Mouse (Mus musculus) midbrain, postnatal 0 days (tissue): Measurements from ENCODE around the gene Mogat2. TPM values are rescaled to one million over a fixed set of nuclear protein-coding genes. Genes with fewer than 3 reads are reported as not detected.

ENCODE experiments used
- ATAC-seq: fragments of 200-750 bp; cut with Nextera tagmentation; 2 replicates; pipeline ENCODE4 v1.8.0; 2017; ENCODE audit warnings: moderate number of reproducible peaks, mild to moderate bottlenecking, moderate TSS enrichment, moderate library complexity; ENCODE audit not compliant: low FRiP score
- DNase-seq: peaks from one replicate; pipeline ENCODE4 v3.0.0-alpha.2; 2015; ENCODE audit warnings: low spot score
- H3K27ac ChIP-seq: fragments of 300-500 bp; sonication (generic); 2 replicates; pipeline ENCODE4 v1.5.1; 2014; ENCODE audit warnings: low read depth, mild to moderate bottlenecking, low read length, mixed read lengths
- H3K27me3 ChIP-seq: fragments of 300-500 bp; sonication (generic); 2 replicates; pipeline ENCODE4 v1.6.1; 2014; ENCODE audit warnings: low read length, control low read depth, mixed read lengths; ENCODE audit not compliant: insufficient read depth
- H3K36me3 ChIP-seq: fragments of 300-500 bp; sonication (generic); 2 replicates; pipeline ENCODE4 v1.6.1; 2014; ENCODE audit warnings: low read length, control low read depth, mixed read lengths; ENCODE audit not compliant: insufficient read depth
- H3K4me1 ChIP-seq: fragments of 300-500 bp; sonication (generic); 2 replicates; pipeline ENCODE4 v1.6.1; 2014; ENCODE audit warnings: mild to moderate bottlenecking, control low read depth, antibody characterized with exemption, low read length, mixed read lengths; ENCODE audit not compliant: insufficient read depth
- H3K4me2 ChIP-seq: fragments of 300-500 bp; sonication (generic); 2 replicates; pipeline ENCODE4 v1.6.1; 2014; ENCODE audit warnings: low read depth, mild to moderate bottlenecking, low read length, mixed read lengths; ENCODE audit not compliant: poor library complexity, severe bottlenecking
- H3K4me3 ChIP-seq: fragments of 300-500 bp; sonication (generic); 2 replicates; pipeline ENCODE4 v1.5.1; 2014; ENCODE audit warnings: low read depth, mild to moderate bottlenecking, low read length, moderate library complexity
- H3K9ac ChIP-seq: fragments of 300-500 bp; sonication (generic); replicated peaks from 2 replicates; pipeline ENCODE4 v1.6.1; 2014; ENCODE audit warnings: mild to moderate bottlenecking, low read length, moderate library complexity, mixed read lengths; ENCODE audit not compliant: poor library complexity, severe bottlenecking
- H3K9me3 ChIP-seq: fragments of 300-500 bp; sonication (generic); 2 replicates; pipeline ENCODE4 v1.6.1; 2016; ENCODE audit warnings: low read length, control low read depth
- CTCF ChIP-seq: IDR thresholded peaks from 2 replicates; pipeline ENCODE4 v1.5.1; 2016; ENCODE audit warnings: antibody characterized with exemption, mild to moderate bottlenecking
- WGBS: fragments of 180-500 bp; shearing (Covaris S2); extraction: QIAGEN DNeasy Blood & Tissue Kit; methylation state at CpG from one replicate; pipeline ENCODE4 v1.1.7; 2014; 5-methylcytosine and 5-hydroxymethylcytosine counted together
- polyA plus RNA-seq: library from polyadenylated mRNA; unstranded; fragments of >200 nt; fragmentation: Nextera tagmentation; extraction: Ambion mirVana; gene quantifications from 2 replicates; pipeline ENCODE4 v1.2.1, GENCODE M21; 2015
- total RNA-seq: library from RNA; depleted of rRNA; stranded (reverse); fragments of >200 nt; gene quantifications from 2 replicates; pipeline ENCODE4 v1.2.3, GENCODE M21; 2014; rRNA removed

The Mogat2 gene
- total and polyA plus RNA-seq, 2 experiments from 2014 or later: 0.38 TPM; not detected in 1

GRCm38 (mm10) chr7:99174006-99174405 is 64.4 kb downstream of the Mogat2 start:
- no peak overlapping the region for H3K9ac ChIP-seq
- WGBS: 76% methylated on average over 4 of the region's 4 CpGs
- no peak overlapping the region for H3K27ac ChIP-seq
- H3K36me3 ChIP-seq: no peaks in the 10 kb centered on the region
- DNase-seq (no peak), ATAC-seq (no peak)
- no peak for TF ChIP-seq CTCF
- no peak overlapping the region for H3K4me3 ChIP-seq
- no peak overlapping the region for H3K4me2 ChIP-seq
- no peaks in the 10 kb centered on the region for H3K9me3 ChIP-seq
- no peaks in the 10 kb centered on the region for H3K4me1 ChIP-seq
- no peaks in the 10 kb centered on the region; the same call in 1 of the 2 replicates for H3K27me3 ChIP-seq

- H3K27ac ChIP-seq: no peak overlapping the region
- WGBS: 81% methylated on average over 6 of the region's 6 CpGs
- H3K9me3 ChIP-seq: no peaks in the 10 kb centered on the region
- no peak overlapping the region for H3K4me2 ChIP-seq
- TF ChIP-seq CTCF: no peak
- no peak overlapping the region for H3K9ac ChIP-seq
- no peaks in the 10 kb centered on the region; the same call in 1 of the 2 replicates for H3K27me3 ChIP-seq
- no peaks in the 10 kb centered on the region for H3K36me3 ChIP-seq
- H3K4me3 ChIP-seq: no peak overlapping the region
- DNase-seq: no peak
- ATAC-seq: no peak
- H3K4me1 ChIP-seq: no peaks in the 10 kb centered on the region
These were observed 65.5 kb downstream of the Mogat2 start for GRCm38 (mm10) chr7:99172898-99173297.

- DNase-seq (no peak), ATAC-seq (no peak)
- H3K36me3 ChIP-seq: no peaks in the 10 kb centered on the region
- no peak overlapping the region for H3K27ac ChIP-seq
- no peak overlapping the region for H3K9ac ChIP-seq
- 68% methylated on average over 10 of the region's 10 CpGs for WGBS
- no peak overlapping the region for H3K4me2 ChIP-seq
- TF ChIP-seq CTCF: no peak
- no peaks in the 10 kb centered on the region for H3K9me3 ChIP-seq
- no peak overlapping the region for H3K4me3 ChIP-seq
- H3K27me3 ChIP-seq: no peaks in the 10 kb centered on the region
- H3K4me1 ChIP-seq: no peaks in the 10 kb centered on the region
These were observed 66.5 kb downstream of the Mogat2 start for GRCm38 (mm10) chr7:99171730-99172463.

- no peak for TF ChIP-seq CTCF
- no peak overlapping the region for H3K9ac ChIP-seq
- ATAC-seq (no peak), DNase-seq (no peak)
- H3K4me2 ChIP-seq: no peak overlapping the region
- H3K4me3 ChIP-seq: no peak overlapping the region
- whole genome bisulfite sequencing: 93% methylated on average over 6 of the region's 6 CpGs
- no peaks in the 10 kb centered on the region for H3K4me1 ChIP-seq
- no peaks in the 10 kb centered on the region for H3K27me3 ChIP-seq
- H3K36me3 ChIP-seq: no peaks in the 10 kb centered on the region
- H3K9me3 ChIP-seq: no peaks in the 10 kb centered on the region
- no peak overlapping the region for H3K27ac ChIP-seq
These were observed 67.9 kb downstream of the Mogat2 start for GRCm38 (mm10) chr7:99170519-99170918.

GRCm38 (mm10) chr7:99169717-99170403 is 68.6 kb downstream of the Mogat2 start:
- Histone ChIP-seq H3K4me1 (no peaks in the 10 kb centered on the region), H3K27ac (no peak overlapping the region), H3K4me2 (no peak overlapping the region), H3K9ac (no peak overlapping the region), H3K4me3 (no peak overlapping the region), H3K27me3 (no peaks in the 10 kb centered on the region), H3K36me3 (no peaks in the 10 kb centered on the region), H3K9me3 (no peaks in the 10 kb centered on the region)
- 92% methylated on average over 9 of the region's 9 CpGs for WGBS
- ATAC-seq (no peak), DNase-seq (no peak)
- no peak for TF ChIP-seq CTCF

Other genes with a start within 250 kb of the Mogat2 start
- gene Uvrag, start 97.5 kb downstream of the Mogat2 start, total RNA-seq: 23.3 and 26.3 TPM in 2 replicates
- 13.5 and 19.8 TPM in 2 replicates for gene Uvrag, start 97.5 kb downstream of the Mogat2 start, polyA plus RNA-seq
- 34.5 and 35.3 TPM in 2 replicates for gene Dgat2, start 55.9 kb downstream of the Mogat2 start, total RNA-seq
- gene Dgat2, start 55.9 kb downstream of the Mogat2 start, polyA plus RNA-seq: 32.0 and 33.1 TPM in 2 replicates
- gene Map6, start 28.8 kb upstream of the Mogat2 start, total RNA-seq: 326 and 332 TPM in 2 replicates
- 117 and 126 TPM in 2 replicates for gene Map6, start 28.8 kb upstream of the Mogat2 start, polyA plus RNA-seq
- gene Serpinh1, start 114.6 kb upstream of the Mogat2 start, total RNA-seq: 151 and 160 TPM in 2 replicates
- gene Serpinh1, start 114.6 kb upstream of the Mogat2 start, polyA plus RNA-seq: 114 and 125 TPM in 2 replicates
- gene Gdpd5, start 142.8 kb upstream of the Mogat2 start, total RNA-seq: 41.0 and 44.6 TPM in 2 replicates
- 25.9 and 26.0 TPM in 2 replicates for gene Gdpd5, start 142.8 kb upstream of the Mogat2 start, polyA plus RNA-seq
- gene Klhl35, start 227.4 kb upstream of the Mogat2 start, total RNA-seq: 1.4 and 3.9 TPM in 2 replicates
- gene Klhl35, start 227.4 kb upstream of the Mogat2 start, polyA plus RNA-seq: 2.1 and 2.4 TPM in 2 replicates
- 440 and 661 TPM in 2 replicates for gene Rps3, start 245.1 kb upstream of the Mogat2 start, total RNA-seq
- 440 and 453 TPM in 2 replicates for gene Rps3, start 245.1 kb upstream of the Mogat2 start, polyA plus RNA-seq